Mouse (Mus musculus) MEL (cell line): ENCODE measurements around the gene Deaf1. TPM values are rescaled to one million over a fixed set of nuclear protein-coding genes. Genes with fewer than 3 reads are reported as not detected.

Source experiments
- DNase-seq: peaks from one replicate; pipeline ENCODE4 v3.0.0; 2011; ENCODE audit warnings: low read depth, low spot score
- H3K27ac ChIP-seq: 2 replicates; pipeline ENCODE4 v1.5.1; 2012; ENCODE audit warnings: low read depth, mild to moderate bottlenecking, control low read depth, low read length, moderate library complexity; ENCODE audit not compliant: control insufficient read depth
- H3K27me3 ChIP-seq, 2 experiments: fragments of 150-350 bp in 1 of 2; sonication (generic) in 1 of 2; 2 replicates each; pipeline ENCODE4 v1.6.1; 2012; ENCODE audit warnings: low read length in 2 of 2, mild to moderate bottlenecking in 2 of 2, improper control_type of control experiment in 1 of 2, moderate library complexity in 1 of 2; ENCODE audit not compliant: insufficient read depth in 2 of 2, control insufficient read depth in 1 of 2
- H3K36me3 ChIP-seq, 2 experiments: 2 replicates each; pipeline ENCODE4 v1.6.1; 2012 to 2014; ENCODE audit warnings: low read length in 2 of 2, improper control_type of control experiment in 1 of 2, inconsistent platforms in 1 of 2, mild to moderate bottlenecking in 1 of 2; ENCODE audit not compliant: insufficient read depth in 2 of 2, control insufficient read depth in 1 of 2
- H3K4me1 ChIP-seq, 2 experiments: fragments of 150-350 bp in 1 of 2; sonication (generic) in 1 of 2; 2 replicates each; pipeline ENCODE4 v1.6.1; 2012; ENCODE audit warnings: low read length in 2 of 2, improper control_type of control experiment in 1 of 2, mild to moderate bottlenecking in 1 of 2; ENCODE audit not compliant: insufficient read depth in 2 of 2, control insufficient read depth in 1 of 2
- H3K4me3 ChIP-seq, 2 experiments: fragments of 150-350 bp in 1 of 2; sonication (generic) in 1 of 2; 2 replicates each; pipeline ENCODE4 v1.5.1; 2012; ENCODE audit warnings: low read depth in 2 of 2, low read length in 2 of 2, mild to moderate bottlenecking in 2 of 2, moderate library complexity in 2 of 2, control low read depth in 1 of 2, improper control_type of control experiment in 1 of 2; ENCODE audit not compliant: control insufficient read depth in 1 of 2, insufficient read depth in 1 of 2
- H3K79me2 ChIP-seq: 2 replicates; pipeline ENCODE4 v1.6.1; 2012; ENCODE audit warnings: mild to moderate bottlenecking, low read length, moderate library complexity; ENCODE audit not compliant: control insufficient read depth, poor library complexity, insufficient read depth
- H3K9ac ChIP-seq: 2 replicates; pipeline ENCODE4 v1.6.1; 2012; ENCODE audit warnings: low read depth, mild to moderate bottlenecking, control low read depth, low read length, moderate library complexity; ENCODE audit not compliant: control insufficient read depth, poor library complexity, severe bottlenecking
- H3K9me3 ChIP-seq: fragments of 150-350 bp; sonication (generic); replicated peaks from 2 replicates; pipeline ENCODE4 v1.6.1; 2012; ENCODE audit warnings: mild to moderate bottlenecking, low read length, improper control_type of control experiment, moderate library complexity; ENCODE audit not compliant: insufficient read depth
- CHD1 ChIP-seq: IDR thresholded peaks from 2 replicates; pipeline ENCODE4 v1.6.1; 2012; ENCODE audit warnings: low read depth, mild to moderate bottlenecking, inconsistent platforms, low read length, improper control_type of control experiment
- CHD2 ChIP-seq: IDR thresholded peaks from 2 replicates; pipeline ENCODE4 v1.6.1; 2011; ENCODE audit warnings: low read length, improper control_type of control experiment
- ELF1 ChIP-seq: IDR thresholded peaks from 2 replicates; pipeline ENCODE4 v1.6.1; 2014; ENCODE audit warnings: low read depth, mild to moderate bottlenecking, inconsistent platforms, low read length, improper control_type of control experiment, moderate library complexity
- ETS1 ChIP-seq: IDR thresholded peaks from 2 replicates; pipeline ENCODE4 v1.6.1; 2012; ENCODE audit warnings: low read depth, mild to moderate bottlenecking, inconsistent platforms, low read length, improper control_type of control experiment, moderate library complexity
- GABPA ChIP-seq: IDR thresholded peaks from 2 replicates; pipeline ENCODE4 v1.6.1; 2012; ENCODE audit warnings: low read depth, mild to moderate bottlenecking, inconsistent platforms, low read length, improper control_type of control experiment, moderate library complexity
- HCFC1 ChIP-seq: IDR thresholded peaks from 2 replicates; pipeline ENCODE4 v1.6.1; 2012; ENCODE audit warnings: low read depth, mild to moderate bottlenecking, inconsistent platforms, low read length, improper control_type of control experiment, moderate library complexity
- MAFK ChIP-seq: IDR thresholded peaks from 2 replicates; pipeline ENCODE4 v1.6.1; 2011; ENCODE audit warnings: low read depth, mild to moderate bottlenecking, low read length, improper control_type of control experiment, borderline replicate concordance
- MXI1 ChIP-seq: IDR thresholded peaks from 2 replicates; pipeline ENCODE4 v1.6.1; 2011; ENCODE audit warnings: mild to moderate bottlenecking, low read depth, low read length, improper control_type of control experiment
- NRF1 ChIP-seq: IDR thresholded peaks from 2 replicates; pipeline ENCODE4 v1.6.1; 2014; ENCODE audit warnings: low read depth, mild to moderate bottlenecking, inconsistent platforms, low read length, improper control_type of control experiment, moderate library complexity; ENCODE audit not compliant: poor library complexity, insufficient read depth, severe bottlenecking
- SIN3A ChIP-seq: IDR thresholded peaks from 2 replicates; pipeline ENCODE4 v1.6.1; 2012; ENCODE audit warnings: low read length, improper control_type of control experiment, inconsistent platforms
- TAL1 ChIP-seq: IDR thresholded peaks from 2 replicates; pipeline ENCODE4 v1.6.1; 2012; ENCODE audit warnings: mild to moderate bottlenecking, inconsistent platforms, low read length, moderate library complexity, mixed read lengths
- TBP ChIP-seq: IDR thresholded peaks from 2 replicates; pipeline ENCODE4 v1.8.0; 2011; ENCODE audit warnings: low read depth, low read length, improper control_type of control experiment
- TCF12 ChIP-seq: IDR thresholded peaks from 2 replicates; pipeline ENCODE4 v1.6.1; 2014; ENCODE audit warnings: low read depth, mild to moderate bottlenecking, inconsistent platforms, low read length, improper control_type of control experiment, moderate library complexity
- USF2 ChIP-seq, 2 experiments: IDR thresholded peaks; 2 replicates each; pipeline ENCODE4 v1.6.1; 2011 to 2012; ENCODE audit warnings: improper control_type of control experiment in 2 of 2, low read length in 2 of 2, borderline replicate concordance in 1 of 2, inconsistent platforms in 1 of 2, low read depth in 1 of 2, mild to moderate bottlenecking in 1 of 2; ENCODE audit not compliant: insufficient read depth in 1 of 2
- ZKSCAN1 ChIP-seq: IDR thresholded peaks from 2 replicates; pipeline ENCODE4 v1.6.1; 2012; ENCODE audit warnings: low read depth, mild to moderate bottlenecking, inconsistent platforms, low read length, improper control_type of control experiment, moderate library complexity
- ZMIZ1 ChIP-seq: IDR thresholded peaks from 2 replicates; pipeline ENCODE4 v1.6.1; 2012; ENCODE audit warnings: low read depth, mild to moderate bottlenecking, inconsistent platforms, low read length, improper control_type of control experiment, moderate library complexity
- polyA plus RNA-seq, 2 experiments: library from polyadenylated mRNA; stranded (reverse) in 1 of 2; unstranded in 1 of 2; fragments of >175 nt in 1 of 2; fragments of >200 nt in 1 of 2; gene quantifications; 2 replicates each; pipeline versions ENCODE4 v1.2.1 to v1.2.4; 2012; ENCODE audit warnings: low replicate concordance in 2 of 2, low read depth in 1 of 2; ENCODE audit not compliant: insufficient read length in 2 of 2, insufficient read depth in 1 of 2, missing spikeins in 1 of 2
- total RNA-seq: library from RNA; depleted of rRNA; stranded (reverse); fragments of 300-350 nt; gene quantifications from 2 replicates; pipeline ENCODE4 v1.2.3, GENCODE M21; 2012

Gene Deaf1
- total and polyA plus RNA-seq, 3 experiments: 13.2 to 91.1 TPM; not detected in 1

GRCm38 (mm10) chr7:141339215-141339920 lies 11.9 kb upstream of the Deaf1 start:
- H3K36me3 ChIP-seq: no peaks in the 10 kb centered on the region
- H3K79me2 ChIP-seq: no peaks in the 10 kb centered on the region
- H3K9me3 ChIP-seq: no peaks in the 10 kb centered on the region
- DNase-seq: no peak
- no peak for TF ChIP-seq HCFC1
- TF ChIP-seq TAL1: no peak
- no peak for TF ChIP-seq CHD1
- TF ChIP-seq ZMIZ1: no peak
- TF ChIP-seq USF2 (IDR thresholded peaks at IDR 0.05; ENCODE audit: borderline replicate concordance in 1 of 2, insufficient read depth in 1 of 2, low read depth in 1 of 2, low read length in 2 of 2): no peak
- TF ChIP-seq GABPA: no peak
- no peak for TF ChIP-seq TBP
- TF ChIP-seq NRF1: no peak
- no peak for TF ChIP-seq MXI1
- no peak for TF ChIP-seq SIN3A
- TF ChIP-seq ELF1: no peak
- no peak for TF ChIP-seq MAFK
- TF ChIP-seq ZKSCAN1: no peak
- TF ChIP-seq, all 39 proteins: peak for 0
- no peaks in the 10 kb centered on the region for H3K4me1 ChIP-seq
- H3K27ac ChIP-seq: no peak overlapping the region
- H3K4me3 ChIP-seq: no peak overlapping the region
- no peak overlapping the region for H3K9ac ChIP-seq
- peaks cover 0 to 4% of the 10 kb centered on the region in 2 experiments; a peak in 3 of 4 replicates for H3K27me3 ChIP-seq

- H3K9ac ChIP-seq: no peak within 1 kb of the TSS
- no peaks in the 10 kb centered on the region for H3K9me3 ChIP-seq
- no peaks in the 10 kb centered on the region for H3K4me1 ChIP-seq
- no peak within 1 kb of the TSS for H3K27ac ChIP-seq
- no peak for DNase-seq
- H3K79me2 ChIP-seq: no peaks in the 10 kb centered on the region
- H3K4me3 ChIP-seq: no peak within 1 kb of the TSS
- H3K27me3 ChIP-seq: peaks cover 0 to 4% of the 10 kb centered on the region in 2 experiments; a peak in 2 of 4 replicates
- TF ChIP-seq CHD2 (no peak), SIN3A (no peak), GABPA (no peak), MAFK (no peak), ETS1 (no peak), TCF12 (no peak)
- no peaks in the 10 kb centered on the region for H3K36me3 ChIP-seq
Observed at GRCm38 (mm10) chr7:141338576-141339131, 11.2 kb upstream of the Deaf1 start, which contains the start of gene Eps8l2. Eps8l2 (plus strand) TSS chr7:141338880.
